Comparison of ENCODE assay signal across 15 mouse cellular contexts in the genomic region with DNA sequence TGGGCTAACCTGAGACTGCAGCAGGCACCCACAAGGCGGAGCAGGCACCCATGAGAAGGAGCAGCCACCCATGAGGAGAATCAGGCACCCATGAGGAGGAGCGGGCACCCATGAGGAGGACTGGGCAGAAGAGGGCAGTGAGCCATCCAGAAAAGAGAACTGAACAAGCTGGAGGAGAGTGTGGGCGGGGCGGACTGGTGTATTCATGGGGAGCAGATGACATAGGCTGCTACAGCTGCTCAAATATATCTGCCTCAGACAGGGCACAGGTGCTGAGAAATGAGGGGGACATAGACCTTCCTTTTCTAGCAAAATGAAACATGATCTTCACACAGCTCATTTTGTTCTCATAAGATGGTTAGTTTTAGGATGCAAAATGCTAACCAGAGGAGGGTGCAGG. TPM values are rescaled to one million over a fixed set of nuclear protein-coding genes. Genes with fewer than 3 reads are reported as not detected.
A peak's percentile ranks its signal among the peaks of the same experiment; 100 is the strongest.
DNase-seq lines count a peak whose midpoint lies in the region; ATAC-seq and TF ChIP-seq lines count a peak whose summit lies in the region.
"Had no signal": no experiment of that assay in that cellular context is flagged by ENCODE, and none has a peak within 500 bp of the region (broad histone marks: within the 10 kb centered on the region; RNA-seq: fewer than 3 reads in every experiment).

No protein-coding gene starts in this region.

- no peaks in the 10 kb centered on the region for H3K9me3 ChIP-seq in hindbrain, embryonic 16.5 days (ENCODE audit: control insufficient read depth, low read length)
- no peaks in the 10 kb centered on the region for H3K9me3 ChIP-seq in hindbrain, embryonic 13.5 days
- no peaks in the 10 kb centered on the region for H3K9me3 ChIP-seq in limb, embryonic 14.5 days (ENCODE audit: control insufficient read depth, low read length)
- H3K9me3 ChIP-seq: heart, embryonic 15.5 days; hindbrain, embryonic 15.5 days; liver, embryonic 13.5 days had no signal

- no peak overlapping the region for H3K9ac ChIP-seq in hindbrain, embryonic 16.5 days (ENCODE audit: low read depth, low read length)
- H3K9ac ChIP-seq in hindbrain, embryonic 13.5 days = no peak overlapping the region
- H3K9ac ChIP-seq in limb, embryonic 14.5 days (ENCODE audit: low read depth, low read length, severe bottlenecking) = no peak overlapping the region
- H3K9ac ChIP-seq: heart, embryonic 15.5 days; hindbrain, embryonic 15.5 days; liver, embryonic 13.5 days had no signal

- peak; percentile 14 for DNase-seq in right cerebral cortex, postnatal 25 days
- DNase-seq in right cerebral cortex, postnatal 36 days (ENCODE audit: low spot score in 2 of 2) = no peak
- DNase-seq in limb, embryonic 14.5 days (ENCODE audit: low spot score) = peak; percentile 45
- DNase-seq in spleen, postnatal 36 days (ENCODE audit: low spot score in 2 of 2) = peak; percentile 64 to 65
- no peak for DNase-seq in urinary bladder, adult 2 months (ENCODE audit: low spot score)
- DNase-seq in embryo, embryonic 9.5 days (ENCODE audit: extremely low spot score) = no peak
- DNase-seq: cerebellum, postnatal 14 days; gastrocnemius, postnatal 36 days; liver, embryonic 13.5 days had no signal

- WGBS in hindbrain, embryonic 16.5 days = 92% methylated on average over 4 of the region's 4 CpGs
- 91% methylated on average over 4 of the region's 4 CpGs for WGBS in hindbrain, embryonic 13.5 days
- WGBS in limb, embryonic 14.5 days = 96% methylated on average over 4 of the region's 4 CpGs

- H3K4me3 ChIP-seq in hindbrain, embryonic 16.5 days (ENCODE audit: low read length) = no peak overlapping the region
- no peak overlapping the region for H3K4me3 ChIP-seq in hindbrain, embryonic 13.5 days
- H3K4me3 ChIP-seq in limb, embryonic 14.5 days (replicated peaks; ENCODE audit: low read length) = no peak overlapping the region
- H3K4me3 ChIP-seq: heart, embryonic 15.5 days; hindbrain, embryonic 15.5 days; liver, embryonic 13.5 days had no signal

- peaks cover 4% of the 10 kb centered on the region; the same call in 1 of the 2 replicates for H3K4me1 ChIP-seq in hindbrain, embryonic 16.5 days (ENCODE audit: control insufficient read depth, insufficient read depth, low read depth, low read length)
- H3K4me1 ChIP-seq in hindbrain, embryonic 13.5 days (replicated peaks) = peaks cover 10% of the 10 kb centered on the region
- peaks cover 9% of the 10 kb centered on the region; the same call in 1 of the 2 replicates for H3K4me1 ChIP-seq in limb, embryonic 14.5 days (ENCODE audit: control insufficient read depth, insufficient read depth, low read length)
- H3K4me1 ChIP-seq: liver, embryonic 13.5 days had no signal

- 0 out of 2 replicates have a peak, but pooled peaks have one; percentile 24 for ATAC-seq in hindbrain, embryonic 16.5 days
- no peak for ATAC-seq in hindbrain, embryonic 13.5 days (ENCODE audit: low FRiP score)
- ATAC-seq in limb, embryonic 14.5 days (ENCODE audit: low FRiP score, low read depth) = peak; percentile 55; the same call in 1 of the 2 replicates
- ATAC-seq: forebrain, embryonic 14.5 days had no signal

- no peak for TF ChIP-seq POLR2A in limb, embryonic 14.5 days (IDR thresholded peaks at IDR 0.05; ENCODE audit: borderline replicate concordance, extremely low read depth, insufficient read depth, insufficient read length)

- no peaks in the 10 kb centered on the region for H3K36me3 ChIP-seq in hindbrain, embryonic 16.5 days (ENCODE audit: control insufficient read depth, insufficient read depth, low read length)
- no peaks in the 10 kb centered on the region for H3K36me3 ChIP-seq in hindbrain, embryonic 13.5 days
- no peaks in the 10 kb centered on the region for H3K36me3 ChIP-seq in limb, embryonic 14.5 days (ENCODE audit: control insufficient read depth, insufficient read depth, low read length)
- H3K36me3 ChIP-seq: heart, embryonic 15.5 days; hindbrain, embryonic 15.5 days; liver, embryonic 13.5 days had no signal

- no peaks in the 10 kb centered on the region for H3K27me3 ChIP-seq in hindbrain, embryonic 16.5 days (replicated peaks; ENCODE audit: control insufficient read depth, insufficient read depth, low read length)
- H3K27me3 ChIP-seq in hindbrain, embryonic 13.5 days = no peaks in the 10 kb centered on the region
- no peaks in the 10 kb centered on the region for H3K27me3 ChIP-seq in limb, embryonic 14.5 days (ENCODE audit: control insufficient read depth, insufficient read depth, low read length)
- H3K27me3 ChIP-seq: heart, embryonic 15.5 days; hindbrain, embryonic 15.5 days; liver, embryonic 13.5 days had no signal

- H3K4me2 ChIP-seq in hindbrain, embryonic 16.5 days (ENCODE audit: low read length) = no peak overlapping the region
- H3K4me2 ChIP-seq in hindbrain, embryonic 13.5 days = no peak overlapping the region
- no peak overlapping the region for H3K4me2 ChIP-seq in limb, embryonic 14.5 days (replicated peaks; ENCODE audit: low read depth, low read length, severe bottlenecking)
- H3K4me2 ChIP-seq: heart, embryonic 15.5 days; hindbrain, embryonic 15.5 days; liver, embryonic 13.5 days had no signal

- H3K27ac ChIP-seq in hindbrain, embryonic 16.5 days (ENCODE audit: low read depth, low read length) = no peak overlapping the region
- no peak overlapping the region for H3K27ac ChIP-seq in hindbrain, embryonic 13.5 days
- no peak overlapping the region for H3K27ac ChIP-seq in limb, embryonic 14.5 days (replicated peaks; ENCODE audit: low read depth, low read length)
- H3K27ac ChIP-seq: heart, embryonic 15.5 days; hindbrain, embryonic 15.5 days; liver, embryonic 13.5 days; macrophage had no signal

RNA-seq across cellular contexts. Expression of a gene that starts 45.1 kb away (rescaled TPM):
- 32.2 and 32.8 TPM in 2 replicates for polyA plus RNA-seq in hindbrain, embryonic 16.5 days (2015; fragmentation: Nextera tagmentation; extraction: Ambion mirVana)
- polyA plus RNA-seq in hindbrain, embryonic 13.5 days (2015; fragmentation: Nextera tagmentation; extraction: Ambion mirVana) = 29.2 and 30.7 TPM in 2 replicates
- 65.3 and 66.3 TPM in 2 replicates for polyA plus RNA-seq in limb, embryonic 14.5 days (2012; rRNA removed)
- 25.8 and 29.5 TPM in 2 replicates for polyA plus RNA-seq in limb, embryonic 14.5 days (2014; fragmentation: Nextera tagmentation; extraction: Ambion mirVana)
- 48.3 and 53.1 TPM in 2 replicates for polyA plus RNA-seq in urinary bladder, adult 2 months (2012; rRNA removed)

Comparison
In these comparisons a context has a peak if more than half of its experiments do, and no peak if none do; other contexts are left out.
1. DNase-seq: peak in right cerebral cortex, postnatal 25 days (single experiment), limb, embryonic 14.5 days (single experiment) and spleen, postnatal 36 days (2 of 2); none in right cerebral cortex, postnatal 36 days (0 of 2), urinary bladder, adult 2 months (single experiment) and embryo, embryonic 9.5 days (single experiment).